Mouse (Mus musculus) CH12.LX (cell line): ENCODE measurements around the gene Gm49403. TPM values are rescaled to one million over a fixed set of nuclear protein-coding genes. Genes with fewer than 3 reads are reported as not detected.

Experiments used
- DNase-seq: peaks from one replicate; pipeline ENCODE4 v3.0.0-alpha.2; 2013; ENCODE audit errors: extremely low read depth
- H3K27ac ChIP-seq: 2 replicates; pipeline ENCODE4 v1.5.1; 2012; ENCODE audit warnings: low read depth, mild to moderate bottlenecking, control low read depth, moderate library complexity; ENCODE audit not compliant: insufficient read depth
- H3K27me3 ChIP-seq: replicated peaks from 2 replicates; pipeline ENCODE3; 2012; ENCODE audit warnings: inconsistent platforms
- H3K36me3 ChIP-seq, 2 experiments: replicated peaks in 1 of 2; 2 replicates each; pipeline versions ENCODE3 to v1.6.1; 2012; ENCODE audit warnings: inconsistent platforms in 1 of 2, low read length in 1 of 2, mild to moderate bottlenecking in 1 of 2, mixed read lengths in 1 of 2, moderate library complexity in 1 of 2; ENCODE audit not compliant: control insufficient read depth in 1 of 2, insufficient read depth in 1 of 2
- H3K4me1 ChIP-seq, 2 experiments: 2 replicates each; pipeline ENCODE4 v1.6.1; 2012; ENCODE audit warnings: inconsistent platforms in 1 of 2, moderate library complexity in 1 of 2; ENCODE audit not compliant: insufficient read depth in 2 of 2, control insufficient read depth in 1 of 2
- H3K4me2 ChIP-seq: 2 replicates; pipeline ENCODE4 v1.6.1; 2012; ENCODE audit warnings: low read depth, mild to moderate bottlenecking, control low read depth; ENCODE audit not compliant: poor library complexity, insufficient read depth, severe bottlenecking
- H3K4me3 ChIP-seq, 3 experiments: fragments of 150-350 bp in 1 of 3; sonication (generic) in 1 of 3; replicated peaks in 1 of 3; 2 replicates each; pipeline versions ENCODE3 to v1.5.1; 2011 to 2012; ENCODE audit warnings: low read depth in 2 of 3, low read length in 2 of 3, mild to moderate bottlenecking in 2 of 3, moderate library complexity in 2 of 3, control low read depth in 1 of 3, improper control_type of control experiment in 1 of 3, inconsistent platforms in 1 of 3, mixed read lengths in 1 of 3; ENCODE audit not compliant: poor library complexity in 1 of 3
- H3K79me2 ChIP-seq: replicated peaks from 2 replicates; pipeline ENCODE4 v1.6.1; 2012; ENCODE audit warnings: mild to moderate bottlenecking, moderate library complexity; ENCODE audit not compliant: control insufficient read depth, poor library complexity, insufficient read depth, severe bottlenecking; ENCODE audit errors: extremely low read depth
- H3K9ac ChIP-seq: 2 replicates; pipeline ENCODE4 v1.6.1; 2012; ENCODE audit warnings: low read depth, mild to moderate bottlenecking, control low read depth, moderate library complexity; ENCODE audit not compliant: insufficient read depth
- H3K9me3 ChIP-seq: replicated peaks from 2 replicates; pipeline ENCODE3; 2012; ENCODE audit warnings: low read length, inconsistent platforms, mixed read lengths
- CHD1 ChIP-seq: IDR thresholded peaks from 2 replicates; pipeline ENCODE4 v1.6.1; 2012; ENCODE audit warnings: low read depth, low read length, improper control_type of control experiment, inconsistent platforms
- CTCF ChIP-seq, 2 experiments: IDR thresholded peaks in 1 of 2; conservative IDR thresholded peaks in 1 of 2; 2 replicates each; pipeline ENCODE4 v1.5.1; 2011 to 2012; ENCODE audit warnings: low read depth in 2 of 2, low read length in 2 of 2, improper control_type of control experiment in 1 of 2, inconsistent platforms in 1 of 2, mild to moderate bottlenecking in 1 of 2, moderate library complexity in 1 of 2
- ETS1 ChIP-seq: conservative IDR thresholded peaks from 2 replicates; pipeline ENCODE4 v1.6.1; 2012; ENCODE audit warnings: low read depth, mild to moderate bottlenecking, inconsistent platforms, low read length, improper control_type of control experiment, moderate library complexity
- HCFC1 ChIP-seq: IDR thresholded peaks from 2 replicates; pipeline ENCODE4 v1.6.1; 2012; ENCODE audit warnings: low read depth, mild to moderate bottlenecking, inconsistent platforms, low read length, improper control_type of control experiment
- IRF4 ChIP-seq: IDR thresholded peaks from 2 replicates; pipeline ENCODE4 v1.6.1; 2014; ENCODE audit warnings: low read depth, mild to moderate bottlenecking, inconsistent platforms, low read length, improper control_type of control experiment
- JUN ChIP-seq: IDR thresholded peaks from 2 replicates; pipeline ENCODE4 v1.6.1; 2011; ENCODE audit warnings: low read depth, mild to moderate bottlenecking, low read length, improper control_type of control experiment, moderate library complexity; ENCODE audit not compliant: insufficient read depth
- KAT2A ChIP-seq: IDR thresholded peaks from 2 replicates; pipeline ENCODE4 v1.6.1; 2012; ENCODE audit warnings: low read length, improper control_type of control experiment, inconsistent platforms; ENCODE audit not compliant: insufficient replicate concordance
- MAX ChIP-seq: IDR thresholded peaks from 2 replicates; pipeline ENCODE4 v1.6.1; 2011; ENCODE audit warnings: low read length, improper control_type of control experiment
- MAZ ChIP-seq: IDR thresholded peaks from 2 replicates; pipeline ENCODE4 v1.6.1; 2012; ENCODE audit warnings: low read depth, mild to moderate bottlenecking, inconsistent platforms, low read length, improper control_type of control experiment, moderate library complexity
- MEF2A ChIP-seq: IDR thresholded peaks from 2 replicates; pipeline ENCODE4 v1.6.1; 2014; ENCODE audit warnings: low read depth, mild to moderate bottlenecking, inconsistent platforms, low read length, improper control_type of control experiment, borderline replicate concordance
- MYC ChIP-seq: IDR thresholded peaks from 2 replicates; pipeline ENCODE4 v1.6.1; 2011; ENCODE audit warnings: low read depth, mild to moderate bottlenecking, improper control_type of control experiment, low read length
- NELFE ChIP-seq: IDR thresholded peaks from 2 replicates; pipeline ENCODE4 v1.6.1; 2011; ENCODE audit warnings: low read depth, low read length, improper control_type of control experiment
- POLR2A ChIP-seq: IDR thresholded peaks from 2 replicates; pipeline ENCODE4 v1.6.1; 2011; ENCODE audit warnings: low read depth, mild to moderate bottlenecking, improper control_type of control experiment, low read length
- SIN3A ChIP-seq: IDR thresholded peaks from 2 replicates; pipeline ENCODE4 v1.6.1; 2012; ENCODE audit warnings: low read length, improper control_type of control experiment, inconsistent platforms
- TBP ChIP-seq: conservative IDR thresholded peaks from 2 replicates; pipeline ENCODE4 v1.6.1; 2011; ENCODE audit warnings: low read depth, low read length, improper control_type of control experiment
- TCF12 ChIP-seq: IDR thresholded peaks from 2 replicates; pipeline ENCODE4 v1.6.1; 2014; ENCODE audit warnings: low read depth, mild to moderate bottlenecking, inconsistent platforms, low read length, improper control_type of control experiment
- UBTF ChIP-seq: IDR thresholded peaks from 2 replicates; pipeline ENCODE4 v1.6.1; 2012; ENCODE audit warnings: low read depth, mild to moderate bottlenecking, inconsistent platforms, low read length, improper control_type of control experiment, moderate library complexity
- USF1 ChIP-seq: IDR thresholded peaks from 2 replicates; pipeline ENCODE4 v1.6.1; 2014; ENCODE audit warnings: low read depth, mild to moderate bottlenecking, inconsistent platforms, low read length, improper control_type of control experiment
- ZC3H11A ChIP-seq: IDR thresholded peaks from 2 replicates; pipeline ENCODE4 v1.6.1; 2012; ENCODE audit warnings: low read depth, mild to moderate bottlenecking, inconsistent platforms, low read length, improper control_type of control experiment
- ZKSCAN1 ChIP-seq: IDR thresholded peaks from 2 replicates; pipeline ENCODE4 v1.6.1; 2012; ENCODE audit warnings: low read depth, inconsistent platforms, low read length, improper control_type of control experiment, borderline replicate concordance
- ZNF384 ChIP-seq: IDR thresholded peaks from 2 replicates; pipeline ENCODE4 v1.6.1; 2012; ENCODE audit warnings: low read depth, low read length, improper control_type of control experiment, inconsistent platforms
- dilution Hi-C: fragments of 300-500 bp; cut with MboI; formaldehyde crosslinking; loops from 2 replicates; pipeline ENCODE4 v1.14.3; 2020; ENCODE audit warnings: low sequenced_read_pairs; ENCODE audit not compliant: extremely low pct_unique_long_range_greater_than_20kb, extremely low pct_ligation_motif_present
- in situ Hi-C: fragments of 300-500 bp; cut with MboI; formaldehyde crosslinking; loops from 3 replicates; pipeline ENCODE4 v1.14.3; 2019; ENCODE audit warnings: low sequenced_read_pairs, low pct_ligation_motif_present, low pct_unique_long_range_greater_than_20kb, mixed read lengths
- polyA plus RNA-seq: library from polyadenylated mRNA; unstranded; fragments of >175 nt; gene quantifications from 2 replicates; pipeline ENCODE4 v1.2.1, GENCODE M21; 2012; ENCODE audit warnings: low read depth; ENCODE audit not compliant: insufficient read length
- total RNA-seq, 2 experiments: library from RNA; depleted of rRNA; stranded (reverse); fragments of 300-350 nt in 1 of 2; fragments of >200 nt in 1 of 2; gene quantifications; 2 replicates each; pipeline ENCODE4 v1.2.3; 2012 to 2014

The Gm49403 gene
- total and polyA plus RNA-seq, 3 experiments, result not detected

DNA sequence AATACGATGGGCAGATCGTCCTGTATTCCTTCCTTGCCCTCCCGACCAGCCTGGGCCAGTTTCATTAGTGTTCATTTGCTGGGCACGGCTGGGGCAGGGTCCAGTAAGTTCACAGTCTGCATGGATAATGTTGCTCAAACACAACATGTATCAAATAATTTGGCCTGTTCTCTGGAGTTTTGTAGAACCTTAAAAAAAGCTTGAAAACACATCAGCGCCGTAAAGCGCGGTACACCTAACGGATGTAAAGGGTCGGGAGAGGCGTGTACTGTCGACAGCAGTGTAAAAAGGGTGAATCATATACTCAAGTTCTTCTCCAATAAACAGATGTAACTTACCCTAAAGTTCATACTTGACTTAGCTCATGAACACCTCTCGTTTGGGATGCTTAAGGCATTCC, 14.8 kb downstream of the Gm49403 start:
- Histone ChIP-seq H3K9ac (peak overlapping the region; percentile 85), H3K4me2 (peak overlapping the region; percentile 96; the same call in 1 of the 2 replicates), H3K4me3 (peak overlapping the region; percentile 82 to 99 (median 99)), H3K36me3 (peaks cover 30 to 48% of the 10 kb centered on the region in 2 experiments), H3K9me3 (no peaks in the 10 kb centered on the region), H3K27ac (peak overlapping the region; percentile 29), H3K27me3 (no peaks in the 10 kb centered on the region), H3K4me1 (peaks cover 32 to 71% of the 10 kb centered on the region in 2 experiments), H3K79me2 (peaks cover 74% of the 10 kb centered on the region)
- in situ Hi-C loops, result loop anchor here (5.0 kb wide), 1 partner anchor 39 kb away; no protein-coding TSS in a partner anchor
- TF ChIP-seq ZKSCAN1 (no peak), MYC (no peak), SIN3A (no peak), ETS1 (no peak), JUN (no peak), HCFC1 (no peak), NELFE (no peak), CTCF (conservative IDR thresholded peaks at IDR 0.05 in 1 of 2, IDR thresholded peaks at IDR 0.05 in 1 of 2; ENCODE audit: low read depth in 2 of 2, low read length in 2 of 2) (no peak), ZNF384 (no peak), TBP (no peak), USF1 (no peak), ZC3H11A (no peak), TCF12 (no peak), MAX (no peak), MAZ (no peak), MEF2A (no peak), POLR2A (no peak), CHD1 (no peak), IRF4 (no peak), KAT2A (no peak)
- peak; percentile 29 for DNase-seq
- dilution Hi-C loops, result no loop called here

DNA sequence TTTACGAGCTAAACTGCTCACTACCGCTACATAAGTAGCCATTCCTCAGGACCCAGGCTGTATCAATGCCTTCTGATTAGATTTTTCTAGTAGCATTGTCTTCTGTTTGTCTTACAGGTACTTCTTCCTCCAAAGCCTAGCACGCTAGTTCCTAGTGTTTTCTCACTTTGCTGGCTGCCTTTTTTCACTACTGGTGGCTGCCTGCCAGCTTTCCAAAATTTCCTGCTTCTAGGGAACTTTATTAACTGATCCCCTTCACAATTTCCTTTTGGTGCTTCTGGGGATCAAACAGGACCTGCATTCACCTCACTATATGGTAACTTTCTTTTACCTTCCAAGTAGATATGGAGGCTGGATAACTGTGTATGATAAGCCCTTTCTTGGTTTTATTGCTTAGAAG, 15.3 kb downstream of the Gm49403 start:
- Histone ChIP-seq H3K79me2 (peaks cover 69% of the 10 kb centered on the region), H3K27ac (no peak overlapping the region), H3K27me3 (no peaks in the 10 kb centered on the region), H3K4me1 (peaks cover 32 to 68% of the 10 kb centered on the region in 2 experiments), H3K9ac (peak overlapping the region; percentile 85), H3K36me3 (peaks cover 33 to 52% of the 10 kb centered on the region in 2 experiments), H3K9me3 (no peaks in the 10 kb centered on the region), H3K4me3 (peak overlapping the region; percentile 82 to 99 (median 99)), H3K4me2 (peak overlapping the region; percentile 96)
- in situ Hi-C loops, result loop anchor here (5.0 kb wide), 1 partner anchor 38 kb away; no protein-coding TSS in a partner anchor
- dilution Hi-C loops, result no loop called here
- TF ChIP-seq ZNF384, result no peak
- TF ChIP-seq UBTF, result no peak
- DNase-seq, result no peak
